16 mouse cellular contexts compared by ENCODE assay signal in the genomic region with DNA sequence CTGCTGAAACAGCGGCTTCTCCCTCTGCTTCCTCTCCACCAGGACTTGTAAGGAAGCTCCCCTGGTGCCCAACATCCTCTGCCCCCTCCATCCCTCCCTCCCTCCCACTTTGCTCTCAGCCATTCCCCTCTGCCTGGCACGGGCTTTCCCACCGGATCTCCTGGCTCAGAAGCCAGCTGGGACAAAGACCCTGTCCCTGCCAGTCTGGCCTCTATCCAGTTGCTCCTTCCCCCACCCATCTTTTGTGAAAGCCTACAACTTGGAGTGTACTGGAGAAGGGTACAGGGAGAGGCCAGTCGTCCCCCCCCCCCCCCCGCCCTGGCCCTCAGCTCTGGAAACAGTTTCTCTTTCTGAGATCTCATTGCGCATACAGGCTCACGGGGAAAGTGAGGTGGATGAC. TPM values are rescaled to one million over a fixed set of nuclear protein-coding genes. Genes with fewer than 3 reads are reported as not detected.
A peak's percentile ranks its signal among the peaks of the same experiment; 100 is the strongest.
DNase-seq lines count a peak whose midpoint lies in the region; ATAC-seq and TF ChIP-seq lines count a peak whose summit lies in the region.
"Had no signal": no experiment of that assay in that cellular context is flagged by ENCODE, and none has a peak within 500 bp of the region (broad histone marks: within the 10 kb centered on the region; RNA-seq: fewer than 3 reads in every experiment).

No protein-coding gene starts in this region.

- H3K27me3 ChIP-seq in forebrain, embryonic 15.5 days, result peaks cover 93% of the 10 kb centered on the region
- H3K27me3 ChIP-seq in midbrain, embryonic 15.5 days (replicated peaks), result peaks cover 99% of the 10 kb centered on the region

- 0 out of 2 replicates have a peak overlapping the region, but pooled peaks have one; percentile 76 for H3K27ac ChIP-seq in cortical plate, adult 2 months (ENCODE audit: insufficient read depth, low read length)
- H3K27ac ChIP-seq in forebrain, embryonic 15.5 days (replicated peaks), result no peak overlapping the region
- no peak overlapping the region for H3K27ac ChIP-seq in midbrain, embryonic 15.5 days
- H3K27ac ChIP-seq: embryonic facial prominence, embryonic 10.5 days; liver, embryonic 14.5 days had no signal

- ATAC-seq in forebrain, embryonic 15.5 days (replicated peaks), result peak; percentile 45; the same call in 1 of the 2 replicates
- ATAC-seq in midbrain, embryonic 15.5 days (replicated peaks), result 0 out of 2 replicates have a peak, but pooled peaks have one; percentile 8
- ATAC-seq: Patski had no signal

- no peaks in the 10 kb centered on the region for H3K36me3 ChIP-seq in forebrain, embryonic 15.5 days
- H3K36me3 ChIP-seq in midbrain, embryonic 15.5 days (replicated peaks), result no peaks in the 10 kb centered on the region
- H3K36me3 ChIP-seq: embryonic facial prominence, embryonic 10.5 days had no signal

- peak overlapping the region; percentile 71 for H3K4me2 ChIP-seq in forebrain, embryonic 15.5 days (replicated peaks)
- H3K4me2 ChIP-seq in midbrain, embryonic 15.5 days, result peak overlapping the region; percentile 77; the same call in 1 of the 2 replicates

- 2% methylated on average over 7 of the region's 7 CpGs for WGBS in forebrain, embryonic 15.5 days
- WGBS in midbrain, embryonic 15.5 days, result 0% methylated on average over 7 of the region's 7 CpGs
- 1% methylated on average over 7 of the region's 7 CpGs for WGBS in lung, adult 2 months

- no peaks in the 10 kb centered on the region for H3K9me3 ChIP-seq in forebrain, embryonic 15.5 days
- no peaks in the 10 kb centered on the region for H3K9me3 ChIP-seq in midbrain, embryonic 15.5 days

- no peak for TF ChIP-seq CTCF in cortical plate, adult 2 months (IDR thresholded peaks at IDR 0.05; ENCODE audit: extremely low read depth, insufficient read depth, low read length)
- no peak for TF ChIP-seq CTCF in lung, adult 2 months (IDR thresholded peaks at IDR 0.05; ENCODE audit: insufficient read depth, low read length)

- TF ChIP-seq POLR2A in cortical plate, adult 2 months (IDR thresholded peaks at IDR 0.05; ENCODE audit: extremely low read depth, insufficient read depth, low read length), result no peak
- no peak for TF ChIP-seq POLR2A in lung, adult 2 months (IDR thresholded peaks at IDR 0.05; ENCODE audit: borderline replicate concordance, extremely low read depth, low read depth, low read length)

- peak overlapping the region; percentile 42; the same call in 1 of the 2 replicates for H3K9ac ChIP-seq in forebrain, embryonic 15.5 days (replicated peaks)
- no peak overlapping the region for H3K9ac ChIP-seq in midbrain, embryonic 15.5 days
- H3K9ac ChIP-seq: liver, embryonic 14.5 days had no signal

- H3K4me3 ChIP-seq in cortical plate, adult 2 months (ENCODE audit: insufficient read depth, low read length), result peak overlapping the region; percentile 41
- H3K4me3 ChIP-seq in forebrain, embryonic 15.5 days, result peak overlapping the region; percentile 41
- peak overlapping the region; percentile 40 for H3K4me3 ChIP-seq in midbrain, embryonic 15.5 days
- H3K4me3 ChIP-seq in lung, adult 2 months (replicated peaks; ENCODE audit: extremely low read depth, low read depth, low read length), result no peak overlapping the region

- H3K4me1 ChIP-seq in cortical plate, adult 2 months (ENCODE audit: control insufficient read depth, insufficient read depth, low read length), result peaks cover 2% of the 10 kb centered on the region; the same call in 1 of the 2 replicates
- H3K4me1 ChIP-seq in forebrain, embryonic 15.5 days, result peaks cover 58% of the 10 kb centered on the region
- peaks cover 38% of the 10 kb centered on the region for H3K4me1 ChIP-seq in midbrain, embryonic 15.5 days
- 0 out of 2 replicates have a peak, but pooled peaks cover 2% of the 10 kb centered on the region for H3K4me1 ChIP-seq in lung, adult 2 months (ENCODE audit: control insufficient read depth, insufficient read depth, low read length)

- DNase-seq in layer of hippocampus, adult 9-11 months, result peak; percentile 57
- DNase-seq in layer of hippocampus, postnatal 25 days (ENCODE audit: extremely low spot score in 1 of 2, low spot score in 1 of 2), result no peak
- DNase-seq in lung, adult 2 months, result no peak
- no peak for DNase-seq in heart, adult 11 months
- DNase-seq: adrenal gland, adult 8-10 months; heart, adult 18-20 months; heart, postnatal 10 days; kidney, adult 8-10 months; lung, postnatal 36 days had no signal

RNA-seq across cellular contexts. Expression of a gene that starts 1.3 kb away (rescaled TPM):
- total RNA-seq in layer of hippocampus, postnatal 25 days (2021), result 100 to 1,000 TPM; 329 to 388 TPM
- polyA plus RNA-seq in cortical plate, adult 2 months (2012; rRNA removed), result 378 and 380 TPM in 2 replicates
- 26.6 and 27.2 TPM in 2 replicates for polyA plus RNA-seq in forebrain, embryonic 15.5 days (2015; fragmentation: Nextera tagmentation; extraction: Ambion mirVana)
- 53.4 and 62.8 TPM in 2 replicates for polyA plus RNA-seq in midbrain, embryonic 15.5 days (2015; fragmentation: Nextera tagmentation; extraction: Ambion mirVana)
- polyA plus RNA-seq in lung, adult 2 months (2012; rRNA removed), result 7.2 and 8.3 TPM in 2 replicates
- polyA plus RNA-seq: liver, embryonic 14.5 days had no signal

RNA-seq across cellular contexts. Expression of a gene that starts 27.9 kb away (rescaled TPM):
- 1 to 10 TPM; 4.6 to 5.5 TPM for total RNA-seq in layer of hippocampus, postnatal 25 days (2021)
- polyA plus RNA-seq in cortical plate, adult 2 months (2012; rRNA removed), result 3.1 and 3.6 TPM in 2 replicates
- polyA plus RNA-seq in forebrain, embryonic 15.5 days (2015; fragmentation: Nextera tagmentation; extraction: Ambion mirVana), result 50.0 and 56.7 TPM in 2 replicates
- polyA plus RNA-seq in midbrain, embryonic 15.5 days (2015; fragmentation: Nextera tagmentation; extraction: Ambion mirVana), result 33.0 and 40.7 TPM in 2 replicates
- 26.4 and 31.4 TPM in 2 replicates for polyA plus RNA-seq in lung, adult 2 months (2012; rRNA removed)

RNA-seq across cellular contexts. Expression of a gene that starts 28.6 kb away (rescaled TPM):
- total RNA-seq in layer of hippocampus, postnatal 25 days (2021), result 10 to 100 TPM in 1 of 2 experiments, 1 to 10 TPM in 1; 7.3 to 12.0 TPM
- polyA plus RNA-seq in cortical plate, adult 2 months (2012; rRNA removed), result 38.5 and 52.4 TPM in 2 replicates
- polyA plus RNA-seq in forebrain, embryonic 15.5 days (2015; fragmentation: Nextera tagmentation; extraction: Ambion mirVana), result 0.43 and 0.89 TPM in 2 replicates
- 0.71 and 0.82 TPM in 2 replicates for polyA plus RNA-seq in midbrain, embryonic 15.5 days (2015; fragmentation: Nextera tagmentation; extraction: Ambion mirVana)
- 0.06 and 0.37 TPM in 2 replicates for polyA plus RNA-seq in lung, adult 2 months (2012; rRNA removed)
- total RNA-seq: adrenal gland, adult 8-10 months; CH12.LX; heart, adult 18-20 months; heart, postnatal 10 days had no signal
- polyA plus RNA-seq: embryonic facial prominence, embryonic 10.5 days; liver, embryonic 14.5 days had no signal

RNA-seq across cellular contexts. Expression of a gene that starts 44.2 kb away (rescaled TPM):
- 10 to 100 TPM; 14.9 to 15.7 TPM for total RNA-seq in layer of hippocampus, postnatal 25 days (2021)
- 14.1 and 14.3 TPM in 2 replicates for polyA plus RNA-seq in cortical plate, adult 2 months (2012; rRNA removed)
- 29.7 and 31.1 TPM in 2 replicates for polyA plus RNA-seq in forebrain, embryonic 15.5 days (2015; fragmentation: Nextera tagmentation; extraction: Ambion mirVana)
- 32.0 and 35.3 TPM in 2 replicates for polyA plus RNA-seq in midbrain, embryonic 15.5 days (2015; fragmentation: Nextera tagmentation; extraction: Ambion mirVana)
- 5.7 and 7.2 TPM in 2 replicates for polyA plus RNA-seq in lung, adult 2 months (2012; rRNA removed)

RNA-seq across cellular contexts. Expression of a gene that starts 50.3 kb away (rescaled TPM):
- 1 to 10 TPM; 2.2 to 2.3 TPM for total RNA-seq in layer of hippocampus, postnatal 25 days (2021)
- polyA plus RNA-seq in cortical plate, adult 2 months (2012; rRNA removed), result 5.2 and 6.2 TPM in 2 replicates
- 14.9 and 18.4 TPM in 2 replicates for polyA plus RNA-seq in forebrain, embryonic 15.5 days (2015; fragmentation: Nextera tagmentation; extraction: Ambion mirVana)
- 44.8 and 52.1 TPM in 2 replicates for polyA plus RNA-seq in midbrain, embryonic 15.5 days (2015; fragmentation: Nextera tagmentation; extraction: Ambion mirVana)
- polyA plus RNA-seq in lung, adult 2 months (2012; rRNA removed), result 15.1 TPM in 1 of 2 replicates, not detected in the other
- total RNA-seq: heart, adult 18-20 months had no signal

Comparison
In these comparisons a context has a peak if more than half of its experiments do, and no peak if none do; other contexts are left out.
1. RNA of a gene that starts 28.6 kb away (polyA plus RNA-seq): 38.5 to 52.4 TPM in cortical plate, adult 2 months; 0.71 to 0.82 TPM in midbrain, embryonic 15.5 days, 0.43 to 0.89 TPM in forebrain, embryonic 15.5 days and 0.06 to 0.37 TPM in lung, adult 2 months; every median in the first group is over 10 times any median in the second.